In the genomic region with DNA sequence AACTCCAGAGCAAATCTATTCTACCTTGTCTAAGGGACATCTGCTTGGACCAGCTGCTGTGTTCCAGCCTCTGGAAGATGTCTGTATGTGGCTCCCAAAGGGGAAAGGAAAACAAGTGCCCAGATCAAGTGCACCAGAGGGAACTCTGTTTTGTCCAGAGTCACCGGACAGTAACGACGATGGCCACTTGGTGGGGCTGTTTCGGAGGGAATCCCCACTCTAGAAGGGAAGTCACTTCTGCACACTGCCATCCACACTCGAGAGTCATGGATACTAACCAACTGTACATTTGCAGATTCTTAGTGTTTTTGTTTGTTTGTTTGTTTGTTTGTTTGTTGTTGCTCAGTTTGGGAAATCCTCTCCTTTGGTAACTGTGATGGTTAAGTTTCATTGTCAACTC, we compare ENCODE assay signal across 10 mouse cellular contexts. TPM values are rescaled to one million over a fixed set of nuclear protein-coding genes. Genes with fewer than 3 reads are reported as not detected.
DNase-seq lines count a peak whose midpoint lies in the region; ATAC-seq and TF ChIP-seq lines count a peak whose summit lies in the region.
"Had no signal": no experiment of that assay in that cellular context is flagged by ENCODE, and none has a peak within 500 bp of the region (broad histone marks: within the 10 kb centered on the region; RNA-seq: fewer than 3 reads in every experiment).

No protein-coding gene starts in this region.

- TF ChIP-seq CTCF in Patski (IDR thresholded peaks at IDR 0.05): peak; percentile 86

- peaks cover 6% of the 10 kb centered on the region for H3K4me1 ChIP-seq in embryonic facial prominence, embryonic 10.5 days

- in situ Hi-C loops in Patski (cut with MboI; ENCODE audit: low pct_unique_long_range_greater_than_20kb): loop anchor here (5.0 kb wide), 2 partner anchors 90 to 165 kb away; no protein-coding TSS in a partner anchor

- peaks cover 7% of the 10 kb centered on the region for H3K27me3 ChIP-seq in Patski
- H3K27me3 ChIP-seq in embryonic facial prominence, embryonic 10.5 days (replicated peaks; ENCODE audit: low read depth, poor library complexity, severe bottlenecking): no peaks in the 10 kb centered on the region

- no peaks in the 10 kb centered on the region for H3K9me3 ChIP-seq in embryonic facial prominence, embryonic 10.5 days

- H3K27ac ChIP-seq in embryonic facial prominence, embryonic 10.5 days (replicated peaks): no peak overlapping the region

- DNase-seq in cerebellum, adult 11 months: peak; percentile 3
- DNase-seq in cerebellum, adult 11-12 months: no peak
- DNase-seq in left cerebral cortex, adult 18-20 months (ENCODE audit: low spot score in 2 of 2): peak; percentile 29 to 45
- DNase-seq in left cerebral cortex, adult 11 months (ENCODE audit: low spot score): no peak
- no peak for DNase-seq in Patski (ENCODE audit: low read depth, low spot score)
- DNase-seq in embryonic facial prominence, embryonic 10.5 days (ENCODE audit: low spot score): peak; percentile 21
- peak; percentile 61 for DNase-seq in retina, embryonic 14.5 days (ENCODE audit: low spot score)
- DNase-seq in thymus, postnatal 36 days: no peak

- no peak overlapping the region for H3K4me3 ChIP-seq in embryonic facial prominence, embryonic 10.5 days

- peak; percentile 46 for ATAC-seq in Patski

- CTCF ChIA-PET in Patski (lab: Charles Lee): interaction anchor here (1.4 kb wide), 1 partner anchor 111 kb away, joined by 3 read pairs; no protein-coding TSS in a partner anchor

- POLR2A ChIA-PET in Patski (lab: Charles Lee): no interaction called here

- 48% methylated on average over 5 of the region's 5 CpGs for WGBS in embryonic facial prominence, embryonic 10.5 days

- no peaks in the 10 kb centered on the region for H3K36me3 ChIP-seq in embryonic facial prominence, embryonic 10.5 days (replicated peaks)

RNA-seq across cellular contexts. Expression of a gene that starts 4.5 kb away (rescaled TPM):
- total RNA-seq in left cerebral cortex, adult 18-20 months (2021): under 1 TPM; 0.35 to 0.37 TPM
- 3.2 TPM for polyA plus RNA-seq in Patski (2021)
- not detected in 2 replicates for polyA plus RNA-seq in embryonic facial prominence, embryonic 10.5 days (2016; fragmentation: Nextera tagmentation; extraction: Ambion mirVana)
- total RNA-seq: left cerebral cortex, adult 8-10 months had no signal
- polyA plus RNA-seq: neural tube, embryonic 11.5 days had no signal

RNA-seq across cellular contexts. Expression of a gene that starts 23.8 kb away (rescaled TPM):
- 1 to 10 TPM; 3.6 to 6.7 TPM for total RNA-seq in left cerebral cortex, adult 18-20 months (2021)
- 1.6 TPM for polyA plus RNA-seq in Patski (2021)
- 0.62 and 1.0 TPM in 2 replicates for polyA plus RNA-seq in embryonic facial prominence, embryonic 10.5 days (2016; fragmentation: Nextera tagmentation; extraction: Ambion mirVana)

Comparison
In these comparisons a context has a peak if more than half of its experiments do, and no peak if none do; other contexts are left out.
1. DNase-seq: peak in cerebellum, adult 11 months (single experiment), left cerebral cortex, adult 18-20 months (2 of 2), embryonic facial prominence, embryonic 10.5 days (single experiment) and retina, embryonic 14.5 days (single experiment); none in cerebellum, adult 11-12 months (single experiment), left cerebral cortex, adult 11 months (single experiment), Patski (single experiment) and thymus, postnatal 36 days (0 of 2).